Mouse (Mus musculus): ENCODE measurements at regions not wholly inside any gene's neighbourhood (a gene's known extent, or its start where the extent isn't known, plus 50 kb on each side); places are given as distances from the start of the nearest gene placed in this dataset.

GRCm38 (mm10) chr3:78574807-78575206 lies 711.5 kb downstream of the Rapgef2 start:
- TF ChIP-seq CTCF (IDR thresholded peaks at IDR 0.05; ENCODE audit: extremely low read depth, insufficient read depth, low read length): no peak
- no peak for TF ChIP-seq POLR2A (IDR thresholded peaks at IDR 0.05; ENCODE audit: extremely low read depth, insufficient read depth, low read length)
